Mouse (Mus musculus) Muller cell, postnatal 12 days (primary cell): ENCODE measurements around the gene Ldhal6b.

ENCODE experiments used
- DNase-seq: peaks from one replicate; pipeline ENCODE4 v3.0.0-alpha.2; 2015; ENCODE audit errors: inconsistent ontology term

The Ldhal6b gene

GRCm38 (mm10) chr17:5411205-5411604 is 7.4 kb downstream of the Ldhal6b start:
- DNase-seq: no peak

- no peak for DNase-seq
These were observed 8.2 kb downstream of the Ldhal6b start for GRCm38 (mm10) chr17:5410336-5410735.

GRCm38 (mm10) chr17:5407030-5407429 is 11.5 kb downstream of the Ldhal6b start:
- no peak for DNase-seq

- no peak for DNase-seq
These were observed 12.0 kb downstream of the Ldhal6b start for GRCm38 (mm10) chr17:5406566-5406965.

- DNase-seq: no peak
These were observed 14.7 kb downstream of the Ldhal6b start for GRCm38 (mm10) chr17:5403885-5404284.

GRCm38 (mm10) chr17:5402624-5403023 is 15.9 kb downstream of the Ldhal6b start:
- DNase-seq: peak; percentile 82

- DNase-seq: peak; percentile 74
These were observed 16.5 kb downstream of the Ldhal6b start for GRCm38 (mm10) chr17:5402069-5402468.

GRCm38 (mm10) chr17:5401288-5401687 is 17.3 kb downstream of the Ldhal6b start:
- no peak for DNase-seq

- no peak for DNase-seq
These were observed 18.0 kb downstream of the Ldhal6b start for GRCm38 (mm10) chr17:5400435-5401090.

- DNase-seq: peak; percentile 84
These were observed 21.2 kb downstream of the Ldhal6b start for GRCm38 (mm10) chr17:5397148-5398007.

GRCm38 (mm10) chr17:5396213-5396612 is 22.4 kb downstream of the Ldhal6b start:
- DNase-seq: no peak

GRCm38 (mm10) chr17:5395454-5396205 is 22.9 kb downstream of the Ldhal6b start:
- DNase-seq: no peak

GRCm38 (mm10) chr17:5390682-5391081 is 27.9 kb downstream of the Ldhal6b start:
- no peak for DNase-seq

GRCm38 (mm10) chr17:5388351-5388750 is 30.2 kb downstream of the Ldhal6b start:
- no peak for DNase-seq

GRCm38 (mm10) chr17:5386885-5387545 is 31.6 kb downstream of the Ldhal6b start:
- DNase-seq: no peak

- DNase-seq: no peak
These were observed 32.9 kb downstream of the Ldhal6b start for GRCm38 (mm10) chr17:5385694-5386093.

- peak; percentile 12 for DNase-seq
These were observed 40.6 kb downstream of the Ldhal6b start for GRCm38 (mm10) chr17:5377930-5378310.

- DNase-seq: no peak
These were observed 41.2 kb downstream of the Ldhal6b start for GRCm38 (mm10) chr17:5377151-5377929.

GRCm38 (mm10) chr17:5372951-5373350 is 45.6 kb downstream of the Ldhal6b start:
- peak; percentile 66 for DNase-seq

GRCm38 (mm10) chr17:5371521-5371920 is 47.0 kb downstream of the Ldhal6b start:
- no peak for DNase-seq

- no peak for DNase-seq
These were observed 47.5 kb downstream of the Ldhal6b start for GRCm38 (mm10) chr17:5371032-5371431.
